Mouse (Mus musculus): Measurements from ENCODE around the gene Gpr62.
"Not testable (repeated sequence)": the region's sequence is repeated elsewhere in the genome, so short reads cannot be mapped to it uniquely, and the experiment has no call there.

The Gpr62 gene

GRCm38 (mm10) chr9:106465571-106466200, at the start of gene Gpr62:
Gene Gpr62 (minus strand): TSS chr9:106465938.
- no peak for DNase-seq (ENCODE audit: low spot score)

- no peak for DNase-seq (ENCODE audit: low spot score)
Observed at GRCm38 (mm10) chr9:106514273-106514672, 48.5 kb upstream of the Gpr62 start, which contains the start of gene Iqcf5. Gene Iqcf5 (plus strand): TSS chr9:106514573.

- DNase-seq (ENCODE audit: low spot score) = no peak
Observed at GRCm38 (mm10) chr9:106513566-106513965, 47.8 kb upstream of the Gpr62 start.

GRCm38 (mm10) chr9:106512729-106513450, 47.2 kb upstream of the Gpr62 start:
- DNase-seq (ENCODE audit: low spot score) = no peak

GRCm38 (mm10) chr9:106509356-106509755, 43.6 kb upstream of the Gpr62 start:
- no peak for DNase-seq (ENCODE audit: low spot score)

GRCm38 (mm10) chr9:106504246-106504645, 38.5 kb upstream of the Gpr62 start:
- DNase-seq (ENCODE audit: low spot score) = no peak

GRCm38 (mm10) chr9:106501846-106502245, 36.1 kb upstream of the Gpr62 start:
- no peak for DNase-seq (ENCODE audit: low spot score)

GRCm38 (mm10) chr9:106499667-106500066, 33.9 kb upstream of the Gpr62 start, which contains the start of gene Iqcf1:
Gene Iqcf1 (plus strand): TSS chr9:106499967.
- DNase-seq (ENCODE audit: low spot score) = no peak

GRCm38 (mm10) chr9:106487602-106488001, 21.9 kb upstream of the Gpr62 start:
- not testable (repeated sequence) for DNase-seq (ENCODE audit: low spot score)

GRCm38 (mm10) chr9:106485076-106485475, 19.3 kb upstream of the Gpr62 start:
- no peak for DNase-seq (ENCODE audit: low spot score)

- DNase-seq (ENCODE audit: low spot score) = no peak
Observed at GRCm38 (mm10) chr9:106483606-106484005, 17.9 kb upstream of the Gpr62 start.

GRCm38 (mm10) chr9:106483136-106483535, 17.4 kb upstream of the Gpr62 start:
- DNase-seq (ENCODE audit: low spot score) = no peak

- no peak for DNase-seq (ENCODE audit: low spot score)
Observed at GRCm38 (mm10) chr9:106482578-106483115, 16.9 kb upstream of the Gpr62 start.

GRCm38 (mm10) chr9:106481676-106482075, 15.9 kb upstream of the Gpr62 start:
- no peak for DNase-seq (ENCODE audit: low spot score)

- DNase-seq (ENCODE audit: low spot score) = no peak
Observed at GRCm38 (mm10) chr9:106481075-106481474, 15.3 kb upstream of the Gpr62 start.

- DNase-seq (ENCODE audit: low spot score) = no peak
Observed at GRCm38 (mm10) chr9:106480541-106480940, 14.8 kb upstream of the Gpr62 start.

GRCm38 (mm10) chr9:106478101-106478500, 12.4 kb upstream of the Gpr62 start:
- no peak for DNase-seq (ENCODE audit: low spot score)

- no peak for DNase-seq (ENCODE audit: low spot score)
Observed at GRCm38 (mm10) chr9:106477649-106478048, 11.9 kb upstream of the Gpr62 start.

- peak; percentile 96 for DNase-seq (ENCODE audit: low spot score)
Observed at GRCm38 (mm10) chr9:106476924-106477484, 11.3 kb upstream of the Gpr62 start, which contains the start of gene Parp3. Gene Parp3 (minus strand): TSS chr9:106476949.

- no peak for DNase-seq (ENCODE audit: low spot score)
Observed at GRCm38 (mm10) chr9:106476002-106476923, 10.5 kb upstream of the Gpr62 start.

GRCm38 (mm10) chr9:106475663-106476001, 9.9 kb upstream of the Gpr62 start, which contains the start of gene Rrp9:
Gene Rrp9 (plus strand): TSS chr9:106475963.
- no peak for DNase-seq (ENCODE audit: low spot score)

GRCm38 (mm10) chr9:106475046-106475445, 9.3 kb upstream of the Gpr62 start:
- DNase-seq (ENCODE audit: low spot score) = no peak
